Comparison of ENCODE assay signal across 7 mouse cellular contexts in genomic region chr4:152313211-152313632, GRCm38 (mm10). TPM values are rescaled to one million over a fixed set of nuclear protein-coding genes. Genes with fewer than 3 reads are reported as not detected.
DNase-seq lines count a peak whose midpoint lies in the region; ATAC-seq lines count a peak whose summit lies in the region.

No protein-coding gene starts in this region.

- H3K9ac ChIP-seq in hindbrain, embryonic 16.5 days (ENCODE audit: low read depth, low read length), result peak overlapping the region; percentile 51
- no peak overlapping the region; the same call in 1 of the 2 replicates for H3K9ac ChIP-seq in midbrain, embryonic 12.5 days (replicated peaks)

- peak overlapping the region; percentile 63 for H3K4me2 ChIP-seq in hindbrain, embryonic 16.5 days (ENCODE audit: low read length)
- peak overlapping the region; percentile 52 for H3K4me2 ChIP-seq in midbrain, embryonic 12.5 days (replicated peaks)

- H3K27ac ChIP-seq in hindbrain, embryonic 16.5 days (ENCODE audit: low read depth, low read length), result no peak overlapping the region
- H3K27ac ChIP-seq in midbrain, embryonic 12.5 days (replicated peaks), result no peak overlapping the region

- ATAC-seq in megakaryocyte, adult 5-6 weeks (ENCODE audit: poor library complexity, severe bottlenecking), result no peak
- peak; percentile 62 for ATAC-seq in hindbrain, embryonic 16.5 days
- no peak for ATAC-seq in midbrain, embryonic 12.5 days (ENCODE audit: low FRiP score, low read depth)

- H3K9me3 ChIP-seq in megakaryocyte, embryonic 14.5 days, result peaks cover 6% of the 10 kb centered on the region
- no peaks in the 10 kb centered on the region for H3K9me3 ChIP-seq in hindbrain, embryonic 16.5 days (ENCODE audit: control insufficient read depth, low read length)
- H3K9me3 ChIP-seq in midbrain, embryonic 12.5 days, result no peaks in the 10 kb centered on the region

- H3K36me3 ChIP-seq in megakaryocyte, embryonic 14.5 days (replicated peaks; ENCODE audit: low read length), result peaks cover 10% of the 10 kb centered on the region
- peaks cover 2% of the 10 kb centered on the region; the same call in 1 of the 2 replicates for H3K36me3 ChIP-seq in hindbrain, embryonic 16.5 days (ENCODE audit: control insufficient read depth, insufficient read depth, low read length)
- H3K36me3 ChIP-seq in midbrain, embryonic 12.5 days, result peaks cover 5% of the 10 kb centered on the region; the same call in 1 of the 2 replicates

- peak; percentile 50 for DNase-seq in embryo, embryonic 9.5 days (ENCODE audit: extremely low spot score)
- no peak for DNase-seq in cerebellum, adult 18-20 months
- DNase-seq in MN1 (ENCODE audit: low spot score), result no peak

- peaks cover 92% of the 10 kb centered on the region for H3K27me3 ChIP-seq in megakaryocyte, embryonic 14.5 days (replicated peaks)
- H3K27me3 ChIP-seq in hindbrain, embryonic 16.5 days (replicated peaks; ENCODE audit: control insufficient read depth, insufficient read depth, low read length), result peaks cover 62% of the 10 kb centered on the region
- H3K27me3 ChIP-seq in midbrain, embryonic 12.5 days, result peaks cover 90% of the 10 kb centered on the region

- 0% methylated on average over 29 of the region's 29 CpGs for WGBS in hindbrain, embryonic 16.5 days
- WGBS in midbrain, embryonic 12.5 days, result 1% methylated on average over 29 of the region's 29 CpGs

- H3K4me1 ChIP-seq in megakaryocyte, embryonic 14.5 days, result peaks cover 44% of the 10 kb centered on the region
- H3K4me1 ChIP-seq in hindbrain, embryonic 16.5 days (ENCODE audit: control insufficient read depth, insufficient read depth, low read depth, low read length), result peaks cover 18% of the 10 kb centered on the region
- H3K4me1 ChIP-seq in midbrain, embryonic 12.5 days, result peaks cover 23% of the 10 kb centered on the region

- peak overlapping the region; percentile 89 for H3K4me3 ChIP-seq in megakaryocyte, embryonic 14.5 days (replicated peaks)
- peak overlapping the region; percentile 38 for H3K4me3 ChIP-seq in hindbrain, embryonic 16.5 days (ENCODE audit: low read length)
- H3K4me3 ChIP-seq in midbrain, embryonic 12.5 days, result peak overlapping the region; percentile 31

RNA-seq across cellular contexts. Expression of gene Rnf207, which starts 5.6 kb away (rescaled TPM):
- polyA plus RNA-seq in megakaryocyte, embryonic 14.5 days (2012; ENCODE audit: insufficient read depth, low replicate concordance), result 1.8 and 3.8 TPM in 2 replicates
- not detected in 2 replicates for total RNA-seq in megakaryocyte, adult 5-6 weeks (2015)
- not detected in 2 replicates for total RNA-seq in megakaryocyte, adult 5-6 weeks (2017)
- 9.0 and 10.6 TPM in 2 replicates for polyA plus RNA-seq in hindbrain, embryonic 16.5 days (2015; fragmentation: Nextera tagmentation; extraction: Ambion mirVana)
- 2.7 and 2.8 TPM in 2 replicates for polyA plus RNA-seq in midbrain, embryonic 12.5 days (2016; fragmentation: Nextera tagmentation; extraction: Ambion mirVana)

RNA-seq across cellular contexts. Expression of gene Rpl22, which starts 12.3 kb away (rescaled TPM):
- 2.6 and 82.5 TPM in 2 replicates for polyA plus RNA-seq in megakaryocyte, embryonic 14.5 days (2012; ENCODE audit: insufficient read depth, low replicate concordance)
- total RNA-seq in megakaryocyte, adult 5-6 weeks (2015), result 968 and 1,019 TPM in 2 replicates
- total RNA-seq in megakaryocyte, adult 5-6 weeks (2017), result 2,015 and 2,172 TPM in 2 replicates
- 125 and 138 TPM in 2 replicates for polyA plus RNA-seq in hindbrain, embryonic 16.5 days (2015; fragmentation: Nextera tagmentation; extraction: Ambion mirVana)
- polyA plus RNA-seq in midbrain, embryonic 12.5 days (2016; fragmentation: Nextera tagmentation; extraction: Ambion mirVana), result 264 and 283 TPM in 2 replicates

RNA-seq across cellular contexts. Expression of gene Icmt, which starts 16.2 kb away (rescaled TPM):
- polyA plus RNA-seq in megakaryocyte, embryonic 14.5 days (2012; ENCODE audit: insufficient read depth, low replicate concordance), result 5.8 and 20.7 TPM in 2 replicates
- 8.7 and 9.3 TPM in 2 replicates for total RNA-seq in megakaryocyte, adult 5-6 weeks (2015)
- total RNA-seq in megakaryocyte, adult 5-6 weeks (2017), result 9.7 and 11.9 TPM in 2 replicates
- polyA plus RNA-seq in hindbrain, embryonic 16.5 days (2015; fragmentation: Nextera tagmentation; extraction: Ambion mirVana), result 17.2 and 22.2 TPM in 2 replicates
- polyA plus RNA-seq in midbrain, embryonic 12.5 days (2016; fragmentation: Nextera tagmentation; extraction: Ambion mirVana), result 22.6 and 24.5 TPM in 2 replicates

RNA-seq across cellular contexts. Expression of gene Hes3, which starts 21.8 kb away (rescaled TPM):
- polyA plus RNA-seq in megakaryocyte, embryonic 14.5 days (2012; ENCODE audit: insufficient read depth, low replicate concordance), result not detected in 2 replicates
- total RNA-seq in megakaryocyte, adult 5-6 weeks (2015), result not detected in 2 replicates
- not detected in 2 replicates for total RNA-seq in megakaryocyte, adult 5-6 weeks (2017)
- 0.11 and 0.50 TPM in 2 replicates for polyA plus RNA-seq in hindbrain, embryonic 16.5 days (2015; fragmentation: Nextera tagmentation; extraction: Ambion mirVana)
- polyA plus RNA-seq in midbrain, embryonic 12.5 days (2016; fragmentation: Nextera tagmentation; extraction: Ambion mirVana), result 4.0 and 5.2 TPM in 2 replicates

RNA-seq across cellular contexts. Expression of gene Chd5, which starts 25.2 kb away (rescaled TPM):
- 1.7 and 4.2 TPM in 2 replicates for polyA plus RNA-seq in megakaryocyte, embryonic 14.5 days (2012; ENCODE audit: insufficient read depth, low replicate concordance)
- not detected in 2 replicates for total RNA-seq in megakaryocyte, adult 5-6 weeks (2015)
- 0.07 and 0.16 TPM in 2 replicates for total RNA-seq in megakaryocyte, adult 5-6 weeks (2017)
- polyA plus RNA-seq in hindbrain, embryonic 16.5 days (2015; fragmentation: Nextera tagmentation; extraction: Ambion mirVana), result 46.7 and 47.7 TPM in 2 replicates
- 3.5 and 4.9 TPM in 2 replicates for polyA plus RNA-seq in midbrain, embryonic 12.5 days (2016; fragmentation: Nextera tagmentation; extraction: Ambion mirVana)

Comparison
In these comparisons a context has a peak if more than half of its experiments do, and no peak if none do; other contexts are left out.
1. H3K4me3 ChIP-seq: peak in every context shown above with its lines; median percentile 89 in megakaryocyte, embryonic 14.5 days; 38 in hindbrain, embryonic 16.5 days; 31 in midbrain, embryonic 12.5 days.